Mouse (Mus musculus): Measurements from ENCODE around the gene Dph7. TPM values are rescaled to one million over a fixed set of nuclear protein-coding genes. Genes with fewer than 3 reads are reported as not detected.

Gene Dph7
- polyA plus RNA-seq, 1 experiment from 2014 or later: 23.1 TPM

DNA sequence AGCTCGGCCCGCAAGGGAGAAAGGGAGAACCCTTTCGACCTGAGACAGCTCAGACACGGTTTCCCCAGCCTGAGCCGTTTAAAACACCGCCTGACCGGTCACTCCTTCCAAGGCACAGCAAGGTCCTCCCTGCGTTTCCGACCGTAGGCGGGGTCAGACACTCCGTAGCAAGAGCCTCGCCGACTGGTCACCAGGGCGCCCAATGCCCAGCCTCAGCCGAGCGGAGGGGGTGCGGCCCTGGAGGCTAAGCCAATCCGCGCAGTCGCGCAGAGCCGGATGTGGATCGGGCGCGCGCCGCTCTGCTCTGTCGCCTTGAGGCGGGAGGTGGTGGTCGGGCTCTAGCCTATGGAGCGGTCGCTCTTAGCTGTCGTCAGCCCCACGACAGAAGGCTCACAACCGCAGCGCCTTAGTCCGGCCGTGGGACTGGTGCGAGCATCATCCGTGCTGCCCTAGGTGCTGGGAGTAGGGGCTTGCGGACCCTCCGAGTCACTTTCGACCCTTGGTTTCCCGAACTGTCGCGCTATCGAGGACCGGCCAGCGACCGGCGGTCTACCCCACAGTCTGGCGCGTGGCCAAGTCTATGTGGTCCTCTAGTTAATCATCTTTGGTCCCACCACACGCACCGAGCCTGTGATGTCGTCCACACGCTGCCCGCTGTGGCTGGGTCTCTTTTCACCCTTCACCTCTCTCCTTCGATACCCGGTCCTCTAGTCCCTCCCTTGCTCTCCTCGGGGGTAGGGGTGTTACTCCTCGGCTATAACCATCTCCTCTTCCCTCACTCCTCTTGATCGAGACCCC, 12.9 kb downstream of the Dph7 start, which contains the start of gene Mrpl41:
Mrpl41 (minus strand) TSS at position 193 of the 798 bp plus-strand sequence.
- Histone ChIP-seq H3K36me3 (peaks cover 22% of the 10 kb centered on the region), H3K27me3 (replicated peaks) (no peaks in the 10 kb centered on the region), H3K9me3 (no peaks in the 10 kb centered on the region), H3K27ac (peak within 1 kb of the TSS; percentile 97), H3K9ac (peak within 1 kb of the TSS; percentile 93), H3K4me3 (replicated peaks) (peak within 1 kb of the TSS; percentile 80), H3K4me1 (peaks cover 9% of the 10 kb centered on the region), H3K4me2 (peak within 1 kb of the TSS; percentile 99)
- WGBS: under 1% methylated on average over 64 of the region's 64 CpGs
- peak; percentile 100 for ATAC-seq (ENCODE audit: insufficient read depth, low FRiP score, low read depth)

GRCm38 (mm10) chr2:24975704-24976297, 13.6 kb downstream of the Dph7 start, which contains the start of gene Pnpla7:
Gene Pnpla7, plus strand, starts transcription at chr2:24976033.
- under 1% methylated on average over 16 of the region's 16 CpGs for WGBS

DNA sequence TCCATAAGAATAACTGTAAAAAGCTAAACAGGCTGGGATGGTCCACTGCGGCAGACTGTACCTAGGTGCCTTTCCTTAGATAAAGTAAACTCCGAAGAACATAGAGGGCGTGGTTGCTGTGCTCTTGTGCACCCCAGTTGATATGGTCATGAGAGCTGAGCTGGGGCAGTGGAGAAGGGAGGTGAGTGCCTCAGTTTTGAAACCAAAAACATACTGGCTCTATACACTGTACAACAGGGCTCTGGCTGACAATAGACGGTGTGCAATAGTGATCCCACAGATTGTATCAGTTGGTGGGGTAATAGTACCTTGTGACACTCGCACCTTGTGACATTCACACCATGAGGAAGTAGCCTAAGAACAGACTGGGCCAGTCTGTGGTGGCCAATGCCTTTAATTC, 14.8 kb downstream of the Dph7 start:
- H3K27ac ChIP-seq: no peak overlapping the region; the same call in 1 of the 2 replicates
- peaks cover 9% of the 10 kb centered on the region for H3K4me1 ChIP-seq
- H3K4me3 ChIP-seq (replicated peaks): no peak overlapping the region
- no peak overlapping the region for H3K9ac ChIP-seq
- peaks cover 7% of the 10 kb centered on the region for H3K36me3 ChIP-seq
- ATAC-seq (ENCODE audit: insufficient read depth, low FRiP score, low read depth): no peak; the same call in 1 of the 2 replicates
- no peaks in the 10 kb centered on the region for H3K9me3 ChIP-seq
- H3K4me2 ChIP-seq: 0 out of 2 replicates have a peak overlapping the region, but pooled peaks have one; percentile 5
- H3K27me3 ChIP-seq (replicated peaks): no peaks in the 10 kb centered on the region
- 83% methylated on average over 5 of the region's 5 CpGs for WGBS

More at GRCm38 (mm10) chr2:24975704-24976297, 13.6 kb downstream of the Dph7 start, which contains the start of gene Pnpla7:
- Histone ChIP-seq H3K9ac (peak within 1 kb of the TSS; percentile 56), H3K4me2 (peak within 1 kb of the TSS; percentile 99), H3K27ac (peak within 1 kb of the TSS; percentile 97), H3K4me3 (replicated peaks) (peak within 1 kb of the TSS; percentile 80), H3K27me3 (replicated peaks) (no peaks in the 10 kb centered on the region), H3K36me3 (peaks cover 15% of the 10 kb centered on the region), H3K4me1 (peaks cover 9% of the 10 kb centered on the region), H3K9me3 (no peaks in the 10 kb centered on the region)
- peak; percentile 71 for ATAC-seq (ENCODE audit: insufficient read depth, low FRiP score, low read depth)

DNA sequence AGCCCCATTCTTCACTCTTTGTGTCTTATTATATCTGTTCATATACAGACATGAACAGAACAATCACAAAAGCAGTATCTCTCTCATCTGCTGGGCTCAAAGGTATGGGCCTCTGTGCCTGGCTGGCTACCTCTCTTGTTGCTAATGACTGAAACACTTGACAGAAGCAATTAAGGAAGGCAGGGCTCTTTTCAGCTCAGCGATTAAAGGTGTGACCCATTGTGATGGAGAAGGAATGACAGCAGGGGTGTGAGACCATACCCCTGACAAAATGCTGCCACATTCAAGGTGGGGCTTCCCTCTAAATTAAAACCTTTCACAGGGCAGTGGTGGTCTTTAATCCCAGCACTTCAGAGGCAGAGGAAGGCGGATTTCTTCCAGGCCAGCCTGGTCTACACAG, 25.6 kb downstream of the Dph7 start:
- H3K9ac ChIP-seq: no peak overlapping the region
- no peak overlapping the region for H3K27ac ChIP-seq
- no peak for ATAC-seq (ENCODE audit: insufficient read depth, low FRiP score, low read depth)
- no peak overlapping the region for H3K4me3 ChIP-seq (replicated peaks)
- no peaks in the 10 kb centered on the region for H3K36me3 ChIP-seq
- no peak overlapping the region for H3K4me2 ChIP-seq
- no peaks in the 10 kb centered on the region for H3K27me3 ChIP-seq (replicated peaks)
- H3K4me1 ChIP-seq: no peaks in the 10 kb centered on the region
- 55% methylated on average over 2 of the region's 2 CpGs for WGBS
- no peaks in the 10 kb centered on the region for H3K9me3 ChIP-seq

DNA sequence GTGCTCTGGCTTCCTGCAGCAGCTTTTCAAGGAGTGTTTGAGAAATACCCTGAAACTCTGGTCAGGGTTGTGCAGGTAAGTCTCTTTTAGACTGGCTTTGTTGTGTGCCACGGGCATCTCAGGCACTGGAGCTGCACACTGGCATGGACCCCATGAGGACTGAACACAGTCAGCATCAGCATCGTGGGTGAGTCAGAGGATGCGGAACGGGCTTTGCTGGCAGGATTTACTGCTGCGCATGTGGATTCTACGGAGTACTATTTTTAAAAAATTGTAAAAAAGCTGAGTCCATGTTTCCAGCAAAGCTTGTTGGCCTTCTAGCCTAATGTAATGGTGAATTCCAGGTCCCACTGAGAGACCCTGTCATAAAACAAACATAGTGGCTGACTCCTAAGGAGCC, 33.1 kb downstream of the Dph7 start:
- H3K4me2 ChIP-seq: no peak overlapping the region
- no peak for ATAC-seq (ENCODE audit: insufficient read depth, low FRiP score, low read depth)

DNA sequence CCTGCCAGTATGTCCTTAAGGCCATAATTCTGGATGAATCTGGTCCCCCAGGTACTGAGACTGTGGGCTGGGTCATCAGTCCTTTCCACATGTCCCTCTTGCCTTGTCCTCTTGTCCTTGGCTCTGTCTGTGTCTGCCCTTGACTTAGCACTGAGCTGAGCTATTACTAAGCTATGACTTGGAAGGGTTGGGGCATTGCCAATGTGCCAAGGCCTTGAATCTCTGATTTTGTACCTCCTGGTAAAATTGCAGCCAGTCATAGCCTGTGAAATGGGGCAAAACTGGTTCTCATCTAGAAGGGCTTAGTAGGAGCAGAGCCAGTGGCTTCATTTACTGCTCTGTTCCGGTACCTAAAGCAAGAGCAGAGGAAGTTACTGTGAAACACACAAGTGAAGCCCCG, 34.3 kb downstream of the Dph7 start:
- H3K4me1 ChIP-seq: no peaks in the 10 kb centered on the region
- no peak for ATAC-seq (ENCODE audit: insufficient read depth, low FRiP score, low read depth)
- H3K9me3 ChIP-seq: no peaks in the 10 kb centered on the region
- WGBS: 83% methylated on average over 2 of the region's 2 CpGs
- H3K4me2 ChIP-seq: no peak overlapping the region
- no peak overlapping the region for H3K27ac ChIP-seq
- H3K36me3 ChIP-seq: no peaks in the 10 kb centered on the region
- H3K4me3 ChIP-seq (replicated peaks): no peak overlapping the region
- no peaks in the 10 kb centered on the region for H3K27me3 ChIP-seq (replicated peaks)
- no peak overlapping the region for H3K9ac ChIP-seq

More for the DNA sequence above, 33.1 kb downstream of the Dph7 start:
- no peaks in the 10 kb centered on the region for H3K9me3 ChIP-seq
- H3K27ac ChIP-seq: no peak overlapping the region
- no peaks in the 10 kb centered on the region for H3K27me3 ChIP-seq (replicated peaks)
- WGBS: 88% methylated on average over 6 of the region's 6 CpGs
- H3K9ac ChIP-seq: no peak overlapping the region
- H3K4me3 ChIP-seq (replicated peaks): no peak overlapping the region
- H3K4me1 ChIP-seq: no peaks in the 10 kb centered on the region
- H3K36me3 ChIP-seq: no peaks in the 10 kb centered on the region

DNA sequence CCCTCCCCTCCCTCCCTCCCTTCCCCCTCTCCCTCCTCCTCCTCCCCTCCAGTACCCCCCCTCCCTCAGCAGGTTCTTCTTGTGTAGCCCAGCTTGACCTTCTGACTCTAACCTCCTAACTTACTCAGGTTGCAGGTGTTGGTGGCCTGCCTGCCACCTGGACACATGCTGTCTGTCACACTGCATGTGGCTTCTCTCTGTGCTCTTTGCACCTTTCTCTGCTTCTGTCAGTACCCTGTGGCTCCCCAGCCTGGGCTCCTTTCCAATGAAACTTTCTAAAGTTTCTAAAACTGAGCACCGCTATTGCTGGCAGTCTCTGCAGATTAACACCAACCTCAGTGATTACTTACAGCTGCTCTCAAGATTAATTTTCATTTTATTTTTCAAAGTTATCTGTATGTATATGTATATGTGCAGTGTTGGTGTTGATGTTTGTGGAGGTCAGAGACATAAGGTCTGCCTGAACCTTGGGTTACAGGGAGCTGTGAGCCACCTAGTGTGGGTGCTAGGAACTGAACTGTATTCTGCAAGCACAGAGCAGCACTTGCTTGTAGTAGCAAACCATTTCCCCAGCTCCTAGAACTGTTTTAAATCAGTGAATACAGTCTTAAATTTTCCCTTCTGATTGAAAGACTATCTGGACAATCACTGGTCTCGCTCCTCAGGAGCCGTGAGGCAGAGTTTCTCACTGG, 38.5 kb downstream of the Dph7 start:
- H3K9me3 ChIP-seq: no peaks in the 10 kb centered on the region
- no peak overlapping the region for H3K27ac ChIP-seq
- no peak for ATAC-seq (ENCODE audit: insufficient read depth, low FRiP score, low read depth)
- no peak overlapping the region for H3K4me2 ChIP-seq
- no peaks in the 10 kb centered on the region for H3K36me3 ChIP-seq
- no peaks in the 10 kb centered on the region for H3K27me3 ChIP-seq (replicated peaks)
- no peak overlapping the region for H3K4me3 ChIP-seq (replicated peaks)
- 68% methylated on average over 3 of the region's 3 CpGs for WGBS
- H3K4me1 ChIP-seq: no peaks in the 10 kb centered on the region
- no peak overlapping the region for H3K9ac ChIP-seq

DNA sequence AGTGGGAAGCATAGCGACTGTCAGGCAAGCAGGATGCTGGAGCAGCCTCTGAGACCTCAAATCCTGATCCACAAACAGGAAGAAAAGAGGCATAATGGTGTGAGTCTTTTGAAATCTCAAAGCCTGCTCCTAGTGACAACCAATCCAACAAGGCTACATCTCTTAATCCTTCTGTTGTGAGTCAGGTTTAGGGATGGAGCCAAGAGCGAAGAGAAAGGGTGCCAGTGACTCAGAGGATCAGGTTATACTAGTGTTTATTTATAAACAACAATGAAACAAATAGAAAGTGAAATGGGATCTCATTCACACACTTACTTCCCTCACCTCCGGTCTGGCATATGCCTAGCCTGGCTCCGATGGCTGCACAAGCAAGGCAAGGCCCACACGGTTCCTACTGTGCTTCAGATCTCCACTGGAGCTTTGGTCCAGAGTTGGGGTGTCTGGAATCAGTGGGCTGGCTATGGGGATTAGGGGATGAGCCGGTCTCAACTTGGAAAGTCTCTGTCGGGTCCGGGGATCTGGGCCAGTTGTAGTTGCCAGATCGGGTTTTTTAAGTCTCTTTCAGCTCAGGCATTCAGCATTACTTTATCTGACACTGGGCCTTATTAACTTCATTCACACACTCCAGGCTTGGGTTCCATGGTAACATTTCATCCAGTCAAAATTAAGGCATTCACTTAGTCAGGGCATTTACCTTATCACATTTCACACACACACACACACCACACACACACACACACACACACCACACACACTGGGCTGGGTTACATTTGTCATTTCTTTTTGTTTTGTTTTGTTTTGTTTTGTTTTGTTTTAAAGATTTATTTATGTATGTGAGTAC, 42.0 kb downstream of the Dph7 start:
- Histone ChIP-seq H3K27ac (no peak overlapping the region), H3K9me3 (no peaks in the 10 kb centered on the region), H3K9ac (no peak overlapping the region), H3K4me2 (no peak overlapping the region), H3K36me3 (no peaks in the 10 kb centered on the region), H3K4me1 (no peaks in the 10 kb centered on the region), H3K4me3 (replicated peaks) (no peak overlapping the region), H3K27me3 (replicated peaks) (no peaks in the 10 kb centered on the region)
- no peak for ATAC-seq (ENCODE audit: insufficient read depth, low FRiP score, low read depth)
- WGBS: 80% methylated on average over 9 of the region's 9 CpGs

DNA sequence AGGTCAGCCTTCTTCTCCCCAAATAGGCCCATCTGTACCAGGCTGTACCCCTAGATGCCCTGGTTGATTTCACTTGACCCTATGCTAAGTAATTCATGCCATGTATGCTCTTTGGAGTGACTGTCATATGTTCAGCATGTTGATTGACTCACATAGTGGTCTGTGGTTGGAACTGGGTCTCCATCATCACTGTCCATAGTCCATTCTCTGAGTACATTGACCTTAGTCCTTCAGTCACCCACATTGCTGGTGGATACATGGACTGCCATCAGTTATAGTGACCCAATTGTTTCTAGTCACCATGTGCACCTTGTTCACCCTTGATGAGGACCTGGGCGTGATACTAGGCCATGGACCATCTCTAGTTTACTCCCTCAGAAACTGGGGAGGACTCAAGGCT, 44.6 kb downstream of the Dph7 start:
- no peaks in the 10 kb centered on the region for H3K27me3 ChIP-seq (replicated peaks)
- no peaks in the 10 kb centered on the region for H3K4me1 ChIP-seq
- no peak overlapping the region for H3K4me2 ChIP-seq
- H3K4me3 ChIP-seq (replicated peaks): no peak overlapping the region
- H3K36me3 ChIP-seq: no peaks in the 10 kb centered on the region
- no peak overlapping the region for H3K27ac ChIP-seq
- no peak overlapping the region for H3K9ac ChIP-seq
- WGBS: 88% methylated on average over 1 of the region's 1 CpGs
- no peaks in the 10 kb centered on the region for H3K9me3 ChIP-seq
- ATAC-seq (ENCODE audit: insufficient read depth, low FRiP score, low read depth): no peak

GRCm38 (mm10) chr2:25008250-25008649, 46.0 kb downstream of the Dph7 start:
- no peak overlapping the region for H3K4me2 ChIP-seq
- no peak overlapping the region for H3K4me3 ChIP-seq (replicated peaks)
- no peak for ATAC-seq (ENCODE audit: insufficient read depth, low FRiP score, low read depth)
- no peaks in the 10 kb centered on the region for H3K4me1 ChIP-seq
- H3K9me3 ChIP-seq: no peaks in the 10 kb centered on the region
- no peaks in the 10 kb centered on the region for H3K27me3 ChIP-seq (replicated peaks)
- no peaks in the 10 kb centered on the region for H3K36me3 ChIP-seq
- H3K27ac ChIP-seq: no peak overlapping the region
- H3K9ac ChIP-seq: no peak overlapping the region
